Mouse (Mus musculus) erythroblast, embryonic 14.5 days (primary cell): ENCODE data around the gene Gm37240. TPM values are rescaled to one million over a fixed set of nuclear protein-coding genes. Genes with fewer than 3 reads are reported as not detected.

ENCODE experiments used
- H3K27me3 ChIP-seq: 2 replicates; pipeline ENCODE4 v1.6.1; 2012; ENCODE audit warnings: inconsistent platforms; ENCODE audit not compliant: control insufficient read depth
- H3K36me3 ChIP-seq: 2 replicates; pipeline ENCODE4 v1.6.1; 2012; ENCODE audit warnings: mild to moderate bottlenecking, inconsistent platforms; ENCODE audit not compliant: control insufficient read depth
- H3K4me1 ChIP-seq: 2 replicates; pipeline ENCODE4 v1.6.1; 2012; ENCODE audit warnings: inconsistent platforms; ENCODE audit not compliant: control insufficient read depth
- H3K4me3 ChIP-seq: replicated peaks from 2 replicates; pipeline ENCODE3; 2012; ENCODE audit warnings: moderate library complexity, mild to moderate bottlenecking, inconsistent platforms
- H3K9me3 ChIP-seq: 2 replicates; pipeline ENCODE4 v1.6.1; 2012; ENCODE audit warnings: low read length, inconsistent platforms, mixed read lengths; ENCODE audit not compliant: control insufficient read depth
- GATA1 ChIP-seq: IDR thresholded peaks from 2 replicates; pipeline ENCODE4 v1.6.1; 2012; ENCODE audit warnings: low read length, inconsistent platforms, mixed read lengths
- TAL1 ChIP-seq: IDR thresholded peaks from 3 replicates; pipeline ENCODE4 v1.6.1; 2012; ENCODE audit warnings: low read length, inconsistent platforms, mixed read lengths
- polyA plus RNA-seq: library from polyadenylated mRNA; stranded (reverse); fragments of >175 nt; gene quantifications from 2 replicates; pipeline ENCODE4 v1.2.3, GENCODE M21; 2012

Gene Gm37240
- polyA plus RNA-seq, 1 experiment, result not detected

DNA sequence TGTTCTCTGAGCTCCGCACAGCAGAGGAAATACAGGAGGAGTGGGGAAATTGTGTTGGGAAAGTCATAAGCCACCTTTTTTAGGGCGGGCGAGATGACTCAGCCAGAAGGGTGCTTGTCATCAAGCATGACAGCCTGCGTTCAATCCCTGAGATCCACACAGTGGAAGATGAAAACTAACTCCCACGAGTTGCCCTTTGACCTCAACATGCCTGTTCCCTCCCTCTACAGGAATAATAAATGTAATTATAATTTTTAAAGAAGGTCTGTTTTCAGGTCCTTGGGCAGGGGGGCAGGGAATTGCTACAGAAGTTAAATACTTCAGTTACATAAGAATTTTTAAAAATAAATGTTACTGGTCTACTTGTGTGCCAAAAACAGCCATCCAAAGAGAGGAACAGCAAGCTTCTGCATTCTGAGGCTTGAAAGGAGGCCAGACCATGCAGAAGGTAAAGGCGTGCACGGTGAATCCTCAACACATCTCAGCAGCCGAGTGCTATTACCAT, 902.1 kb downstream of the Gm37240 start:
- no peaks in the 10 kb centered on the region for H3K4me1 ChIP-seq
- H3K4me3 ChIP-seq, result no peak overlapping the region
- H3K9me3 ChIP-seq, result no peaks in the 10 kb centered on the region
- H3K27me3 ChIP-seq, result no peaks in the 10 kb centered on the region
- TF ChIP-seq TAL1 (no peak), GATA1 (no peak)
- H3K36me3 ChIP-seq, result no peaks in the 10 kb centered on the region; the same call in 1 of the 2 replicates

DNA sequence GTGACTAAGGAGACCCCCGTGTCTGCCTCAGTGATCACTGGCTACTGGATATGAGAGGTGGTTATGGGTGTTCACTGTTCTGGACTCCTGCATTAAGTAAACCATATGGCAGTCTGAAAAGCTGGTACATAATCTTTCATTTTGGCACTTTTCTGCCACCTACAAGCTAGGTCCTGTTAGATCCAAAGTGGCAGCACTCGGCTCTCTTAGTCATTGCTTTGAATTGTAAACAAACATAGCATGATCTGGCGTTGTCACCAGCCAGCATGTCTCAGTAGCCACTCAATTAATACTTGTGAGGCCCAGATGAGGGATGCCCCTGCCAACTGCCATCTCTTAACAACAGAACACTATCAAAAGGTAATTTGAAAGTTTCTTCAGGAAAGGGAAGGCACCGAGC, 904.6 kb downstream of the Gm37240 start:
- Histone ChIP-seq H3K4me1 (no peaks in the 10 kb centered on the region), H3K9me3 (no peaks in the 10 kb centered on the region), H3K4me3 (no peak overlapping the region), H3K36me3 (peaks cover 10% of the 10 kb centered on the region), H3K27me3 (no peaks in the 10 kb centered on the region)
- no peak for TF ChIP-seq TAL1
- TF ChIP-seq GATA1, result no peak

DNA sequence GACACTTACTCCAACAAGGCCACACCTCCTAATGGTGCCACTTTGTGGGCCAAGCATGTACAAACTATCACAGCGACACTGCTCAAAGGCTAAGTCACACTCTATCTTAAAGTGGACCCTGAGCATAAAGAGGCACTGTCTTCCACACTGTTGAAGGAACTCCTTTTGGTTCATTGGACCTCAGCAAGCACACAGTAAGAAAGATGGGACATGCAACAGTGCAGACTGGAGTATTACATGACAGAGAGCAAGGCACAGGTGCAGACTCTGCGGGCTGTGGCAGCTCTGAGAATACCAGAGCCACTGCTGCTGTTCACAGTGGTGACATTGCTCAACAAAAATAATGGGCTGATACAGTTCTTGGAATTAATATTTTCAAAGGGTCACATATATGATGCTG, 907.2 kb downstream of the Gm37240 start:
- TF ChIP-seq TAL1 (no peak), GATA1 (no peak)
- Histone ChIP-seq H3K27me3 (no peaks in the 10 kb centered on the region), H3K4me3 (no peak overlapping the region), H3K9me3 (no peaks in the 10 kb centered on the region), H3K36me3 (peaks cover 28% of the 10 kb centered on the region), H3K4me1 (no peaks in the 10 kb centered on the region)

DNA sequence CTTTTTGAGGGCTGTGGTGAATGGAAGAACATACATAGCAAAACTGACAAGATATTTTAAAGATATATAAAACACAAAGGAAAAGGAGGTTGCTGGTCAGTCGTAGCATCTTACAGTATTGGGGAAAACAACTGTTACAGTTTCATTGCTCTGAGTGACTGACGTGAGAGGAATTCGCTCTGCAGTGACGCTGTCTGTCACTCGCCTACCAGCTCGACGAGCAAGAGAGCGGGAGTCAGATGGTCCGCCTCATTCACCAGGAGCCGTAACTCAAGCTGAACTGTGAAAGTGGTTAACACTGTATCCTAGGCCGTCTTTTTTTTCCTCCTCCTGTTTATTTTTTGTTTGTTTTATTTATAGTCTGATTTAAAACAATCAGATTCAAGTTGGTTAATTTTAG, 908.6 kb downstream of the Gm37240 start:
- H3K4me3 ChIP-seq, result no peak overlapping the region
- peaks cover 34% of the 10 kb centered on the region for H3K36me3 ChIP-seq
- H3K4me1 ChIP-seq, result no peaks in the 10 kb centered on the region
- H3K9me3 ChIP-seq, result no peaks in the 10 kb centered on the region
- TF ChIP-seq TAL1 (no peak), GATA1 (no peak)
- no peaks in the 10 kb centered on the region for H3K27me3 ChIP-seq

DNA sequence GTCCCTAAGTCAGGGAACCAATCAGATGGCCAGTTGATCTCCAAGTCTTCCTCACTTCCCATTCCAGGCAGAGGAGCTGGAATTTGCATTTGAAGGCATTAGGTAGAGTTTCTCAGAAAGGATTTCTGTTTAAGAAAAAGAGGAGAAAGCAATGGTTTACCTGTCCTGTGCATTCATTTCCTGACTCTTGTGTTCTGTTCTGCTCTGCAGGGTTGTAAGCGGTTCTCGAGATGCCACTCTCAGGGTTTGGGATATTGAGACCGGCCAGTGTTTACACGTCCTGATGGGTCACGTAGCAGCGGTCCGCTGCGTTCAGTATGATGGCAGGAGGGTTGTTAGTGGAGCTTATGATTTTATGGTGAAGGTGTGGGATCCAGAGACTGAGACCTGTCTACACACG, 913.1 kb downstream of the Gm37240 start:
- no peak for TF ChIP-seq TAL1
- TF ChIP-seq GATA1, result no peak
- no peak overlapping the region for H3K4me3 ChIP-seq
- H3K27me3 ChIP-seq, result no peaks in the 10 kb centered on the region
- no peaks in the 10 kb centered on the region for H3K9me3 ChIP-seq
- H3K36me3 ChIP-seq, result peaks cover 60% of the 10 kb centered on the region
- H3K4me1 ChIP-seq, result no peaks in the 10 kb centered on the region

DNA sequence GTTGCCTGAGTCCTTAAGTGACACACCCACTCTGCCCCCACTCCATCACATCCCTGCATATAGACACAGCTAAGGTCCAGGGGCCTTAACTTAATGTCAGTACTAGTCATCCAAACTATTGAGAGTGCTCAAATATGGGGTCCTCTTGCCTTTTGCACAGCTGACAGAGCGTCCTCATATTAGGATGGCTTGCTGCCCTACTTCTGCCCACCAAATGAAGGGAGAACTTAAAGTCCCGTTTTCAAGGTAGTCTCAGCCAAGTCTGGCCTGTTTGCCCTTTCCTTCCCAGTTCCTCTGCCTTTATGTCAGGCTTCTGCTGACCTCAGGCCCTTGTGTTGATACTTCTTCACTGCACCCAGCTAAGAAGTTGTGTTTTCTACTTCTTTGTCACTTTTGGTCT, 914.4 kb downstream of the Gm37240 start:
- TF ChIP-seq GATA1 (no peak), TAL1 (no peak)
- no peak overlapping the region for H3K4me3 ChIP-seq
- peaks cover 62% of the 10 kb centered on the region for H3K36me3 ChIP-seq
- no peaks in the 10 kb centered on the region for H3K9me3 ChIP-seq
- no peaks in the 10 kb centered on the region for H3K4me1 ChIP-seq
- H3K27me3 ChIP-seq, result no peaks in the 10 kb centered on the region

DNA sequence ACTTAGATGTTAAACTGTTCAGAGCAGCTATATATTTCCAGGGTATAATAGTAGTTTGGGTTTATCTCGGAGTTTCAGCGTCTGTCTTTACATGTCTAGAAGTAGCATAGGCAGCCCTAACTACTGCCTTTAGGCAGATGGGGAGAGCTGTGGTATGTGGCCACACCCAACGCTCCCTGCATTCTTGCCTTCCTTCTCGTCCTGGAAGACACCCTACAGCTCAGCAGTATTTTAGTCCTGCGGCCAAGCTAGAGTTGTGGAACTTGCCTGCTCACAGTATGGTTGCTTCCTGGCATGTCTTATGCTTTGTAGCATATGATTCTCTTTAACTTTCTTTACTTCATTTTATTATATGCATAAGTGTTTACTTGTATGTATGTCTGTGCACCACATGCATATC, 915.8 kb downstream of the Gm37240 start:
- peaks cover 56% of the 10 kb centered on the region for H3K36me3 ChIP-seq
- no peaks in the 10 kb centered on the region for H3K4me1 ChIP-seq
- no peaks in the 10 kb centered on the region for H3K27me3 ChIP-seq
- H3K9me3 ChIP-seq, result no peaks in the 10 kb centered on the region
- TF ChIP-seq TAL1 (no peak), GATA1 (no peak)
- no peak overlapping the region for H3K4me3 ChIP-seq

DNA sequence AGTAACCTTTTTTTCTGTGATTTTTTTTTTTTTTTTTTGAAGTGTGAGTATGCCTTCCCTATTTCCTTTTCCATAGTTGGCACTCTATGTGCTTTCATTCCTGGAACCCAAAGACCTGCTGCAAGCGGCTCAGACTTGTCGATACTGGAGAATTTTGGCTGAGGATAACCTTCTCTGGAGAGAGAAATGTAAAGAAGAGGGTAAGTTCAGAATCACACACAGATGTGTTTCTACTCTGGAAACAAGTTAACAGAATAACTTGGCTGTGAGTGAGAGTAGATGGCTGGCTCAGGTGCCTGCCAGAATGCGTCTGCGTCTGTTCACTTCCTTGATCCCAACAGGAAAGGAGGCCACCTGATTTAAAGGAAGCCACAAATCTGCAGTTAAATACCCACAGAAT, 920.0 kb downstream of the Gm37240 start:
- Histone ChIP-seq H3K36me3 (peaks cover 37% of the 10 kb centered on the region), H3K27me3 (no peaks in the 10 kb centered on the region), H3K4me3 (no peak overlapping the region), H3K4me1 (no peaks in the 10 kb centered on the region), H3K9me3 (no peaks in the 10 kb centered on the region)
- no peak for TF ChIP-seq TAL1
- no peak for TF ChIP-seq GATA1

DNA sequence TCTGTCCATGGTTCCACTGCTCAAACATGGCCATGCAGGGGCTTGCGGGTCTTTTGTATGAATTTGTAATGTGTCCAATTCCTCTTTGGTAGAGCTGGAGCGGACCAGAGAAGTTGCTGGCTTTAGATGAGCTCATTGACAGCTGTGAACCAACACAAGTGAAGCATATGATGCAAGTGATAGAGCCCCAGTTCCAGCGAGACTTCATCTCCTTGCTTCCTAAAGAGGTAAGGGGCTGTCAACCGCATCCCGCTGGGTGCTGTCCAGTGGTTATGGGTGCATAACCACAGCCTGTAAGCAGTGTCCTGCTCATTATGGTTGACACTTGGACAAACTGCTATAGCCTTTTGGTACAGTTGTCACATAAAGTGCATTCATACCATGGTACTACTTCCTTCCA, 922.2 kb downstream of the Gm37240 start:
- Histone ChIP-seq H3K36me3 (peaks cover 29% of the 10 kb centered on the region), H3K27me3 (no peaks in the 10 kb centered on the region), H3K4me1 (no peaks in the 10 kb centered on the region), H3K9me3 (no peaks in the 10 kb centered on the region; the same call in none of the 2 replicates), H3K4me3 (no peak overlapping the region)
- TF ChIP-seq GATA1, result no peak
- TF ChIP-seq TAL1, result no peak

DNA sequence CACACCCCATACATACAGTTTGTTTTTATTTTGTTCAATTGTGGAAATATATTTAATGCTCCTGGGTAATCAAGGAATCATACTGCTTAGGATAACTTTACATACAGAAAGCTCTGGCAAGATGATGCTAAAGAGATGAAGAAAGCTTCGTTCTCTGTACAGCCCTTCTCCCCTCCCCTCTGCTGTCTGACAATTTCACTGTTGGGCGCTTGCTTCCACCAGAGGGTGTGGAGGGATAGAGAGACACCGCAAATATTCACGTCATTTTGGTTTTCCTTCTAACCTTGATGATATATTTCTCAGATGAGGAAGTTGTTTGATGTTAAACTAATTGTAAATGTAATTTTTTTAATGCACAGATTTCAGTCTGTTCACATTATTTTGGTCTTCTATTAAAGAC, 931.5 kb downstream of the Gm37240 start:
- Histone ChIP-seq H3K9me3 (no peaks in the 10 kb centered on the region; the same call in 1 of the 2 replicates), H3K36me3 (peaks cover 9% of the 10 kb centered on the region), H3K27me3 (no peaks in the 10 kb centered on the region), H3K4me3 (no peak overlapping the region), H3K4me1 (no peaks in the 10 kb centered on the region)
- no peak for TF ChIP-seq GATA1
- no peak for TF ChIP-seq TAL1
